Mouse (Mus musculus): ENCODE measurements around the gene Rnf150.

Rnf150 gene

GRCm38 (mm10) chr8:82943223-82944006 lies 80.3 kb downstream of the Rnf150 start:
- in situ Hi-C loops (cut with MboI, MseI): loop anchor here (10.0 kb wide), 1 partner anchor 251 kb away; no protein-coding TSS in a partner anchor

GRCm38 (mm10) chr8:82945867-82946266 lies 82.7 kb downstream of the Rnf150 start:
- in situ Hi-C loops (cut with MboI, MseI): loop anchor here (10.0 kb wide), 1 partner anchor 249 kb away; no protein-coding TSS in a partner anchor

- in situ Hi-C loops (cut with MboI, MseI): loop anchor here (10.0 kb wide), 1 partner anchor 248 kb away; no protein-coding TSS in a partner anchor
Observed at GRCm38 (mm10) chr8:82946658-82947057, 83.5 kb downstream of the Rnf150 start.

GRCm38 (mm10) chr8:82955162-82955754 lies 92.1 kb downstream of the Rnf150 start:
- in situ Hi-C loops (cut with MboI, MseI): no loop called here

- in situ Hi-C loops (cut with MboI, MseI): no loop called here
Observed at GRCm38 (mm10) chr8:82959491-82959890, 96.3 kb downstream of the Rnf150 start.

- in situ Hi-C loops (cut with MboI, MseI): no loop called here
Observed at GRCm38 (mm10) chr8:82959980-82960610, 96.9 kb downstream of the Rnf150 start.

- in situ Hi-C loops (cut with MboI, MseI): no loop called here
Observed at GRCm38 (mm10) chr8:82964537-82964936, 101.4 kb downstream of the Rnf150 start.

GRCm38 (mm10) chr8:82967879-82968678 lies 104.9 kb downstream of the Rnf150 start:
- in situ Hi-C loops (cut with MboI, MseI): no loop called here

- in situ Hi-C loops (cut with MboI, MseI): no loop called here
Observed at GRCm38 (mm10) chr8:82969967-82970366, 106.8 kb downstream of the Rnf150 start.

- in situ Hi-C loops (cut with MboI, MseI): no loop called here
Observed at GRCm38 (mm10) chr8:82972812-82973211, 109.7 kb downstream of the Rnf150 start.

- in situ Hi-C loops (cut with MboI, MseI): no loop called here
Observed at GRCm38 (mm10) chr8:82973331-82973730, 110.2 kb downstream of the Rnf150 start.

GRCm38 (mm10) chr8:82981244-82981855 lies 118.2 kb downstream of the Rnf150 start:
- in situ Hi-C loops (cut with MboI, MseI): no loop called here

- in situ Hi-C loops (cut with MboI, MseI): no loop called here
Observed at GRCm38 (mm10) chr8:82982873-82983272, 119.7 kb downstream of the Rnf150 start.

- in situ Hi-C loops (cut with MboI, MseI): no loop called here
Observed at GRCm38 (mm10) chr8:82983301-82983700, 120.1 kb downstream of the Rnf150 start.

GRCm38 (mm10) chr8:82992093-82992492 lies 128.9 kb downstream of the Rnf150 start:
- in situ Hi-C loops (cut with MboI, MseI): no loop called here

GRCm38 (mm10) chr8:82995727-82996438 lies 132.7 kb downstream of the Rnf150 start:
- in situ Hi-C loops (cut with MboI, MseI): no loop called here

- in situ Hi-C loops (cut with MboI, MseI): no loop called here
Observed at GRCm38 (mm10) chr8:82996843-82997242, 133.7 kb downstream of the Rnf150 start.

- in situ Hi-C loops (cut with MboI, MseI): no loop called here
Observed at GRCm38 (mm10) chr8:82998778-82999177, 135.6 kb downstream of the Rnf150 start.

- in situ Hi-C loops (cut with MboI, MseI): no loop called here
Observed at GRCm38 (mm10) chr8:83003187-83003586, 140.0 kb downstream of the Rnf150 start.

- in situ Hi-C loops (cut with MboI, MseI): no loop called here
Observed at GRCm38 (mm10) chr8:83009481-83009880, 146.3 kb downstream of the Rnf150 start.

- in situ Hi-C loops (cut with MboI, MseI): no loop called here
Observed at GRCm38 (mm10) chr8:83011286-83011685, 148.1 kb downstream of the Rnf150 start.
